Mouse (Mus musculus): ENCODE results near the gene Sh3pxd2b.

The Sh3pxd2b gene

DNA sequence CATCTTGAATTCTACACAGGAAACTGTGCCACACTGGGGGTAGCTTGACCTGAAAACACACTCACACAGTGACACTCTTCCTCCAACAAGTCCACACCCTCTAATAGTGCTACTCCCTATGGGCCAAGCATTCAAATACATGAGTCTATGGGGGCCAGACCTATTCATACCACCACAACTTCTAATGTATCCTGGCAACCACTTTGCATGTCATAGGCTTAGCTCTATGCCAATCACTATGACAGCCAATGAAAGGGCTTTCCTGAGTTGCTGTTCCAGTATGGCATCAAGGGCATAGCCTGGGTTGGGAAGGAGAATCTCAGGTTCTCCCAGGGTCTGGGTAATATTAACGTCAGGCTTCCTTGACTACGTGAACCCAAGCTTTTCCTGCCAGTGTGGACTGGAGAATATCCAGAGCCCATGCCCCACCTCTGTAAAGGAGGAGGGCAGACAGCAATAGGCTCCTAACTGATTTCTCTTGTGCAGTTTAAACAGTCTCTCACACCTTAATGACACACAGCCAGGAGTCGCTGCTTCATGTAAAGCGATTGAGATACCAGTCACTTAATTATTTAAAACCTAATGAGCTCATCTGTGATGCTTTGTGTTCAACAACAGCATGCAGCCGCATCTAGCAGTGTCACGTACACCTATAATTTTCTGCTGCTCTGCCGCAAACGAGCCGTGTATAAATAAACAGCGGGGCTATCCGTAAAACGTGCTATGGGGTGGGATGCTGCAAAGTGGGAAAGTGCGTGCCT is 25.8 kb downstream of the Sh3pxd2b start:
- in situ Hi-C loops (cut with MboI; ENCODE audit: low sequenced_read_pairs) = no loop called here

DNA sequence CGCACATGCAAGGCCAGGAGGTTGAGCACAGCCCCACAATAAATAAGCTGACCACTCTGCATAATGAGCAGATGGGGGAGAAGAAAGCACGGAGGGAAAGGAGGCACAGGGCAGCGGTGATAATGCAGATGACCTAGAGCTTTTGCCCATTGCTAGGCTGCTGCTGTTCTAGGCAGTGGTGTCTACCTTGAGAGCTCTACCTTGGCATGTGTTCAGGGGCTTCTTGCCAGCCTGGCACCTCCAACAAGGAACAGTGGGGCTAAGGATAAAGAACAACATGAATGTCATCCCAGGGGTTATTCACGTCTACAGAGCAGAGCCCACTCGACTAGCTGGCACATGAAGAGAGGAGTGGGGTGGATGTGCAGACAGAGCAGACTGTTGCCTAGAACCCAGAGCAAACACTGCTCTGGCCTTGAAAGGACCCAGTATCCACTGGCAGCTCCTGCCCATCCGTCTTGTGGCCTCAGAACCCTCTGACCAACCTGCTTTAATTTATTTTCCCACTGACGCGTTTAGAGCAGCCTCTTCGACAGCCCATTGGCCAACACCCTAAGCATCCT is 26.5 kb downstream of the Sh3pxd2b start:
- in situ Hi-C loops (cut with MboI; ENCODE audit: low sequenced_read_pairs) = no loop called here

DNA sequence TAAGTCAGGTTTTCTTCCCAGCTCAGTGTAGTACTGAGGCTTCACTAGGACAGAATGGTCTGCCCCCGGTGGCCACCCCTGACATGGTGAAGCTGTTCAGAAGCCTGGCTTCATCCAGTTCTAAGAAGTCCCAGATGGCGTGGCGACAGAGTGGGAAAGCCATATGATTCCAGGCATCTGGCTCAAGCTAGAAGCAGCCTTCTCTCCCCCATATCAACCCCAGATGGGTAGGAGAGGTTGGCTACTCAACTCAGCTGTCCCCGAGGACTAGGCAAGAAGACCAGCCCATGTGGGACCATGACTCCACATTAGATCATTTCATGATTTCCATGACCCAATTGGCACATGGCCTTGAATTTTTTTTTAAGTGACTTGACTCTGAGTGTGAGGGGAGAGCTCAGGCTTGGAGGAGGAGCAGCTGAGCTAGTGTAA is 27.5 kb downstream of the Sh3pxd2b start:
- in situ Hi-C loops (cut with MboI; ENCODE audit: low sequenced_read_pairs) = no loop called here

DNA sequence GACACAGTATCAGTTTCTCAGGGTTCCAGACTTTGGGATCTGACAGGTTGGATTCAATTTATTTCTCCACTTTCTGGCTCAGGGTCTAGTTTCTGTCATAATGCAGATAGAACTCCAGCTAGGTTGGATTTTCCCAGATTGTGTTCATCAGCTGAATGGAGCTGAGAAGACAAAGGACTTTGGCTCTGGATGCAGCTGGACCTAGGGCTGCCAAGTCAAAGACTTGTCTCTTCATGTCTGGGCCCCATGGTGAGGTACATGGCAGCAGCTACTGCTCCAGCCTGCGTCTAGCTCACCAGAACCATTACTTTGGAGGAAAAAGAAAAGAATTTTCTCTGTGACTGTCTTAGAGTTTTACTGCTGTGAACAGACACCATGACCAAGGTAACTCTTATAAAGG is 28.5 kb downstream of the Sh3pxd2b start:
- in situ Hi-C loops (cut with MboI; ENCODE audit: low sequenced_read_pairs) = no loop called here

DNA sequence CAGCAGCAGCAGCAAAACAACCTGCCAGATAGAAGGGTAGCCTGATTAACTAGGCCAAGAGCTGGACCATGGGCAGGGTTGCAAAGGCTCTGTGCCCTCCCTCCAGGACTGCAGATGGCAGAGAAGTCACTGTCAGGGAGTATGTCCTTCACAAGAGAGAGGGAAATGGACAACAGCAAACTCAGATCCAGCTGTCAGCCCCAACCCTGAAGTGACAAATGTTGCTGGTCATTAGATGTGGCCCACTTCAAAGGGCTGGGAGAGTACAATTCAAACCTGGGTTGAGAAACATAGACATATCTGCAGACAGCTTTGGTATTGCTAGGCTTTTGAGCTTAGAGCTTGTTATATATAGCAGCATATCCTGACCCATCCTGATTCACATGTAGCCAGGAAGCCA is 32.3 kb downstream of the Sh3pxd2b start:
- in situ Hi-C loops (cut with MboI; ENCODE audit: low sequenced_read_pairs) = no loop called here

DNA sequence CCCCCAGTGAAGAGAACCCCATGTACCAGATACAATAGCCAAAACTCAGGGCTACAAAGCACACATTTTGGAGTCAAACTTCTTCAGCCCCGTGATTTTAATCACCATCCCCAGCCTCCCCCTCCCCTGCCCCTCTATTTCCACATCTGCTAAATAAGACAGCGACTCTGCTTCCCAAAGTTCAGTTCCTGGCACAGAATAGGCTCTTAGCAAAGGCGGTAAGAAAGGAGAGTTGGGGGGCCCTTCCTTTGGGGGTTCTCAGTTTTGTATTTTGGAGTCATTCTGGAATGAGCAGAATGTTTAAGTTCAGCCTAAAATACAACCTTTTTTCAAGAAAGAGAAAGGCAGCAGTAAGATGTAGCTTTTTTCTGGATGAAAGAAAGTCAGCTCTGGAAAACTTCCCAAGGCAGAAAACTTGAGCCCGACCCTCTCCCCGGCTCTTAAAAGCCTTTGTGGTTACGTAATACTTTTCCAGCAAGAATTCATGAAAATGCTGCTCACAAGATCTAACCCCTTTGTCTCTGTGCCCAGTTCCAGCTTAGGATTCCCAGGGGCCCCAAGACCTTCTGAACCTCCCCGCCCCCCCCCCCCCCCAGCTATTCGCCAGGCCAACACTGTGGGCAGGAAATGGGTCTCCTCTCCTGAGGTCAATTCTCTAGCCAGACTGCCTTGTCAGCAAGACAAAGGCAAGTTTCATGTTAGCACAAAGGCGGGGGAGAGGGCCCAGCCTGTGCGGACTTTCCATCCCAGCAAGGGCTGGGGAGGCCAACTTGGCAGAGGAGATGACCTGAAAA is 35.9 kb downstream of the Sh3pxd2b start:
- in situ Hi-C loops (cut with MboI; ENCODE audit: low sequenced_read_pairs) = no loop called here

DNA sequence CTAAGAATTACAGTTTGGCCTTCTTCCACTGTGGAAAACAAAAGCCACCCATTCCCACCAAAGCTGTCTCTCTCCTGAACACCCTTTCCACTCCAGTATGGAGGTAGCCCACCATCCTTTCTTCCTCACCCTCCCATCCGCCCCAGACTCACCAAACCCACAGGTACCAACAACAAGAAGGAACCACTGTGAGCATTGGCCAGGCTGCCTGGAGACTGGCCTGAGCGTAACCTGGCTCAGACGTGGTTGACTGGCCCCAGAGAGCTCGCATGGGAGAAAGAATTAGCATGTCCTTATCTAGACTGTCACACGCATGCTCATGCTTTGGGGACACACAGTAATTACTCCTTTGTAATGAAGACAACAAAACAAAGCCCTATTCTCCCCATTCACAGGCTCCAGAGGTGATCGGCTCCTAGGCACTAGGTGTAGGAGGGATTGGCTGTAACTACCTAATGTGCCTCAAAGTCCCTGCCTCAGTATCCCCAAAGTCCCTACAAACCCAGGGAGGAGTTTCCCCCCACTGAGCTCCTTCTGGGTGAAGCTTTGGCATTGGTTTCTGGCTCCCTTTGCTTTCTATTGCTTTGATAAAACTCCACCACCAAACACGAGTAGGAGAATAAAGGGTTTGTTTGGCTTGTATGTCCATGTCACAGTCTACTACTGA is 36.6 kb downstream of the Sh3pxd2b start:
- in situ Hi-C loops (cut with MboI; ENCODE audit: low sequenced_read_pairs) = no loop called here

DNA sequence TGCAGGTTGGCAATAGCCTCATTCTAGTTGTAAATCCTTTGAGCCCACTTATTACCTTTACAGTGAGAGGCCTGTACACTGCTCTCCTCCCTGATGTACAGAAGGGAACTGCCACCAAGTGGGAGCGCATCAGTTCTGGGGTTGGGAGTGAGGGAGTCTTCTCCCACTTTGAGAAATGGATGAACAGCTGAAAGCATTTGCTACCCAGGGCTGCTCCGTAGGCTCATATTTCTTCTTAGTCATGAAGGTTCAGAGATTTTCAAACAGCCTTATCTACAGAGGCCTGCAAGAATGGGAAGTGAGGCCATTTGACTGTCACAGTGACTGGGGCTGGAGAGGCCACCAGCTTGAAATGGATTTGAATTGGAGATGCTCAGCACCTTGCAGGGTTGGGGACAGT is 38.4 kb downstream of the Sh3pxd2b start:
- in situ Hi-C loops (cut with MboI; ENCODE audit: low sequenced_read_pairs) = no loop called here

DNA sequence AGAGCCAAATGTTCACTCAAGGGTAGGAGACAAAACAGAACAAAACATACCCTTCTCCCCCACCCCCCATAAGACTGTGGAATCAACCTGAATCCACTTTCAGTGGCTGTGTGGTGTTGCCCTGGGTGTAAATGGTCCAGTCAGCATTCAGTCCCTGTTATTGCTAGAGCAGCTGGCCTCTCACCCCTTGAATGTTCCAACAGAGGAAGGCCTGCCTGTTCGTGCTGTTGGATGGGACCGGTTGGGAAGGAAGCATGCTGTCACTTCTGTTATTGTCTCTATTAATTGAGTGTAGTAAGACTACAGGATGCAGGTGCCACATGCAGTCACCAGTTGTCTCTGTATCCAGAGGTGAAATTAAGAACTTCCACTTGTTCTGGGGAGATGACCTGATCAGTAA is 40.4 kb downstream of the Sh3pxd2b start:
- in situ Hi-C loops (cut with MboI; ENCODE audit: low sequenced_read_pairs) = no loop called here

DNA sequence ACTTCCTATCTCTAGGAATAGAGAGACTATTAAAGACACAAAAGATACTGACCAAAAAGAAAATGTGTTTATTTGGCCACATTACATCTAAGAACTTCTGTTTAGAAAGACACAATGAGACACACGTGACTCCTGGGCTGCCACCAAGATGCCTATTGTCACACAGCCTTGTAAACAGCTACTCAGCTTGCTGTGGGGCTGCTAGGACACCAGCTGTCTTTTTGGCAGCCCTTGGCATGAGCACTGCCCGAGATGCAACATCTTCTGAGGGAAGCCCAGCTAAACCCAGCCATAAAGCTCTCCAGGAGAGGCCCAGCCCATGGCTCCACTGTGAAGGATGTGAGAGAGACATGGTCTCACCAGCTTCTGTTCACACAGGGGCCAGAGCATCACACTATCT is 45.5 kb downstream of the Sh3pxd2b start:
- in situ Hi-C loops (cut with MboI; ENCODE audit: low sequenced_read_pairs) = no loop called here

DNA sequence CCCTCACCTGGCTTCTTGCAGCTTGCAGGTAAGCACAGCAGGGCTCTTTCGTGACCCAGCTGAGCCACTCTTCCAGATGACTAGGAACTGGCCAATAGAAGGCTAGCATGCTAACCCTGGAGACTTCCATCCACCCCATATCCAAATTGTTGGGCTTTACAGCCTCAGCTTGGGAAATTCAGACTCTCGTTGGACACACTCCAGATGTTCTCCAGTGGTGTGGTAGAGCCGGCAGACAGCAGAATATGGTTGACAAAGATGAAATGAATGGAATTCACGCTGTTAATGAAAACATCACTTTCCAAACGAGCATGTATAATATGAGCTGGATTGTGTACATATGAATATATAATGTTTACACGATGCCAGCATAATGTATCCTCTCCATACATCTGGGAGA is 48.2 kb downstream of the Sh3pxd2b start:
- in situ Hi-C loops (cut with MboI; ENCODE audit: low sequenced_read_pairs) = no loop called here

DNA sequence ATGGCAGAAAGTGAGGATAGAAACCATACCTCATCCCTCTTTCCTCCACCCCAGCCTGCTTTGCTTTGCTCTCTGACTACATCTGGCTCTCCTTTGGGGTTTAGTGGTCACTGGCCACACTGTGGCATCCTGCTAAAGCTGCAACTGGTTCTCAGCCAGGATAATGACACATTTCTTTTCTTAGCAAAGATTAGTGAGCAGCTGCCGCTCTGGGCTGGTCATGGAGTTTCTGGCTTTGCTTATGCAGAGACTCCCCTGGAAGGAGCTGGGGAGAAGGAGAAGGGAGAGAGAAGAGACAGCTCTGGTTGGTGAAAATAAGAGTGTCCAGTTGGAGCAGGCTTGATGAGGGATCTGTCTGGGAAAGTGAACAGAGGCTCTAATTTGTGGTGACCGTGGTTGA is 50.8 kb downstream of the Sh3pxd2b start:
- in situ Hi-C loops (cut with MboI; ENCODE audit: low sequenced_read_pairs) = no loop called here

DNA sequence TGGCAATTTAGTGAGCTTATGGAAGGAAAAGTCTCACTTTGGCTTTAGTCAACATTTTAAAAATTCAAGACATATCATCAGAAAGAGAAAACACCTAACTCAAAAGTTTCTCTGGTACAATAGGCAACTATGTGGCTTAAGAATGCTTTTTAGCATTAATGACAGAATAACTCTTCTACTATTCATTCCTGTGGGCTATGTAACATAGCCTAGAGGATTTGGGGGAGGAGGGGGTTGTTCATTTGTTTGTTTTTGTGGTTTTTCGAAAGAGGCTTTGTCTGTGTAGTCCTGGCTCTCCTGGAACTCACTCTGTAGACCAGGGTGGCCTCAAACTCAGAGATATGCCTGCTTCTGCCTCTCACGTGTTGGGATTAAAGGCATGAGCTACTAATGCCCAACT is 51.6 kb downstream of the Sh3pxd2b start:
- in situ Hi-C loops (cut with MboI; ENCODE audit: low sequenced_read_pairs) = no loop called here

DNA sequence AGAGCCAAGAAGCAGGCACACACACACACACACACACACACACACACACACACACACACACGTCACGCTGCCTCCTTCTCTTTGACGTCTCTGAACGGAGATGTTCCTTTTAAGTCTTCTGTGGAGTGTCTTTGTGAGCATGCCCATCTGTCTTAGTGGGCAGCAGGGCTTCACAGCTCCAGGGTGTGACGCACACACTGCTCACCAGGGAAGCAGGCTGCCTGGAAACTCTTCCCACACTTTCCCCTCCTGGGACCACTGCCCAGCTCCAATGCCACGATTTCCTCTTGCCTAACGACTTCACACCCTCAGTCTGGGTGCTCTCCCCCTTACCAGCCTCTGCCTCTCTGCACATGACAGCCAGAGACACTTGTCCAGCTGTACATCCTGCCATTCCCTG is 55.1 kb downstream of the Sh3pxd2b start:
- in situ Hi-C loops (cut with MboI; ENCODE audit: low sequenced_read_pairs) = no loop called here

DNA sequence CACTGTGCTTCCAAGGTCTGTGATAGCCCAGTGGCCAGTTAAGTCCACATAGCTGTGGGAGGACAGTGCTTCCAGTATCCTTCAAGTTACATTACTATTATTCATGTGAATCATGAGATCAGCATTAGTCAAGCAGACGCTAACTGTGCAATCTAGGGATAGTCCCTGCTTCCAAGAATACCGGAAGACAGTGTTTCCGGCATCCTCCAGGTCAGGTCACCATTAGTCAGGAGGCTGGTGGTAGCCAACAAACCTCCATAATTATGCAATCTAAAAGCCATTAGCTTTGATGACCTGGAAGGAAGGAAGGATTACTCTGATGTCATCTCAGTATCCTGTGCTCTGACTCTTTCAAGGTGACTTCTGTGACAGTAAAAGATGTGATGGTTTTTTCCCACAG is 57.1 kb downstream of the Sh3pxd2b start:
- in situ Hi-C loops (cut with MboI; ENCODE audit: low sequenced_read_pairs) = no loop called here

DNA sequence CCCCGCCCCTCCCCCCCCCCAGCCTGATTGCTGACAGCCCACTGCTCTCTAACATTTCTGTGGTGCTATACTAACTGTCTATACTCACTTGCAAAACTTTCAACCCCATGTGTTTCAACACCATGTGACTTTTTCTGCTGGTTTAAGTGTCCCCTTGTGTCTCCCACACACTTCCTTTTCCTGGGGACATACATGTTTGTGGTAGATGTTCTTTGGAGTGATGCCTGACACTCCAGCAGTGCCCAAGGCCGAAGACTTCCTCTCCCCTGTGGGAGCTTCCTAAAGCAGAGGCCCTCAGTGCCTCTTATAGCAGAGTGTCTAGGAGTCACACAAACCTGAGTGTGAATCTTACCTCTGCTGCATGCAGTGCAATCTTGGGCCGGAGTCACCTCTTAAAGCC is 60.2 kb downstream of the Sh3pxd2b start:
- in situ Hi-C loops (cut with MboI; ENCODE audit: low sequenced_read_pairs) = no loop called here

DNA sequence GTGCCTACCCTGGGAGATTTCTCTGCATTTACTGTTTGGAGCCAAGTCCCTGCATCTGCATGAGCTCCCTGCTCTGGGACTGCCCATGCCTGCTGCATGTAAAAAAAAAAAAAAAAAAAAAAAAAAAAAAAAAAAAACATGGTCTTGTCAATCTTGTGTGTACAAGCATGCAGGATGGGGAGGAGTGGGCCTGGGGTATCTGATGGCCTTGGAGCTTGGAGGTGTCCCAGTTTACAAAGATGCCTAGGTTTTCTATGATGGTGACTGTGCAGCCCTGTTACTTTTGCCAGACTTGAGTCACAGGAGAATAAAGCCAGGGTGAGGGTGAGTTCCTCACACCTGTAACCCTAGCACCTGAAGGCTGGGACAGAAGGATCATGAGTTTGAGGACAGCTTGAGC is 61.4 kb downstream of the Sh3pxd2b start:
- in situ Hi-C loops (cut with MboI; ENCODE audit: low sequenced_read_pairs) = no loop called here

DNA sequence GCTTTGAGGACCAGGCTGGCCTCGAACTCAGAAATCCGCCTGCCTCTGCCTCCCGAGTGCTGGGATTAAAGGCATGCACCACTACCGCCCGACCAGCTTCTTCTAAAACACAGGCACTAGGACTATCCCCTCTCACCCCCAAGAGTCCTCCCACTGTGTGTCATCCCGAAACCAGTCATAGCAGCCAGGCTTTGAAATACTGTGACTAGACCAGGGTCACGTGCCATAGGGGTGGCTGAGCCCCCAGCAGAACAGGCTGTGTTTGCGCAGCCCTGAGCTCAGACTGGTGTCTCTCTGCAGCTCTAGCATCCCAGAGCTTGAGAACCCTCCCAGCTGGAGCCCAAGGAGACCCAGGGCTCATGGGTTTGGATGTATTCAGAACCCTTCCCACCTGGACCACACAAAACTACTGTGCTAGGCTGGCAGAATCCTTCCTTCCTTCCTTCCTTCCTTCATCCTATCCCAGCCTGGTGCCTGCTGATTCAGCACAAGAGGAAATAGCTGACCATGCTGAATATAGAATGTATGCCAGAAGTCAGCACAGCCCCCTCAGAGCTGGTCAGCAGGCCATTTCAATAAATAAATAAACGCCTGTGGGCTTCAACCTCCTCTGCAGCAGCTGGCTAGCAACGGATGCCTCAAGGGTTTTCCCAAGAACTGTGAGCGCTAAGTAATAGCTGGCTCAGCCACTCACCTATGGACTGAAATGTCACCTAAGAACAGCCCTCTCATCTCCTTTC is 62.4 kb downstream of the Sh3pxd2b start:
- in situ Hi-C loops (cut with MboI; ENCODE audit: low sequenced_read_pairs) = no loop called here

DNA sequence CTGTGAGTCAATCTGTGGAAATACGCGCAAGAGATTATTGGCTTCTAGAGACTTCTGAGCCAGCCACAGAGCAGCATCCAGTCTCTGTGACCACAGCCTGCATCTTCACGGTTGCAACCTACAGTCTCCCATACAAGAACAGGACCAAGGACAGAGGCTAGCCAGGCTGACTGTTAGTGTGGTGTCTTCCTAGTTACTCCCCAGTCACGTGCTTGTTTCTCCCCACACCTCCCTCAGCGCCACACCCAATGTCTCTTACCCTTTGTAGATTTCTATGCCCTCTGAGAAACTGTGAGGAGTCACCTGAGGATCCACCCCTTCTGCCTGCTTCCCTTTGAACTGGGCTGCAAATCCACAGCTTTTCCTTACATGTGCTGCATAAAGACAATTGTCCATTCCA is 72.4 kb downstream of the Sh3pxd2b start:
- in situ Hi-C loops (cut with MboI; ENCODE audit: low sequenced_read_pairs) = no loop called here

DNA sequence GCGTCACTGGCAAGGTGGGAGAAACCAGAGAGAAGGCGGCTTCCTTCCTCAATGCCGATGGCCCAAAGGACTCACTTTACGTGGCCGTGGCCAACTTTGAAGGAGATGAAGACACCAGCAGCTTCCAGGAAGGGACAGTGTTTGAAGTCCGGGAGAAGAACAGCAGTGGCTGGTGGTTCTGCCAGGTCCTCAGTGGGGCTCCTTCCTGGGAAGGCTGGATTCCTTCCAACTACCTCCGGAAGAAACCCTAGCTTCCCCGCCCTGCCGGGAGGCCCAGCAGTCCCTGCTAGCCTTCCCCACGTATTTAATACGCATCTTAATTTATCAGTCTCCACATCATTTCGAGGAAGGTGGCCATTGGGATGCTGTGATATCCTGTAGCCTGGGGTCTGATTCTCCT is 75.7 kb downstream of the Sh3pxd2b start:
- in situ Hi-C loops (cut with MboI; ENCODE audit: low sequenced_read_pairs) = no loop called here

DNA sequence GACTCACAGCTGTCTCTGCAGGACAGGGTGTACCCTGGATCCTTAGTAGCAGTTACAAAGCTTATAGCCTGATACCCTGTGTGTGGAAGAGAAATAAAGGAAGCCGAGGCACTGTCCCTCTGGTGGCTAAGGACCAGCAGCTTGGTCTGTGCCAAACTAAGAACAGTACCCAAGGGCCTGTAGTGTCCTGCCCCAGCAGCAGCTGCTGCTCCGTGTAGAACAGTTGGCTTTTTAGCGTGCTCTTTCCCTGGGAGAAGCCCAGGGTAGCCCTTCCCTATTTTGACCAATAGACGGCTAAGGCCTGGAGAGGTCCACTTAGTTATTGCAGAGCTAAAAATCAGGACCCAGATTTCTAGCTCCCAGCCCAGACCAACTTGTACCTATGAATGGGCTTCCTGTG is 77.0 kb downstream of the Sh3pxd2b start:
- in situ Hi-C loops (cut with MboI; ENCODE audit: low sequenced_read_pairs) = no loop called here
